Mouse (Mus musculus): Measurements from ENCODE around the gene Vapa. TPM values are rescaled to one million over a fixed set of nuclear protein-coding genes. Genes with fewer than 3 reads are reported as not detected.

The Vapa gene
- polyA plus RNA-seq (2011; ENCODE audit: insufficient read depth, insufficient read length, low replicate concordance, missing spikeins) = 30.7 and 60.4 TPM in 2 replicates

GRCm38 (mm10) chr17:65613463-65614412, at the start of gene Vapa:
TSS of gene Vapa (minus strand) at chr17:65613555.
- peak within 1 kb of the TSS; percentile 80 for H3K4me3 ChIP-seq (replicated peaks; ENCODE audit: control insufficient read depth, low read depth, low read length)
- WGBS = under 1% methylated on average over 85 of the region's 85 CpGs
- H3K4me1 ChIP-seq (ENCODE audit: control insufficient read depth, insufficient read depth, low read length) = peaks cover 5% of the 10 kb centered on the region
- TF ChIP-seq CTCF (IDR thresholded peaks at IDR 0.05; ENCODE audit: control insufficient read depth, insufficient read depth, low read length) (no peak), POLR2A (IDR thresholded peaks at IDR 0.05; ENCODE audit: borderline replicate concordance, control insufficient read depth, low read depth, low read length) (peak; percentile 78; the same call in 1 of the 2 replicates)
- peak within 1 kb of the TSS; percentile 97 for H3K27ac ChIP-seq (ENCODE audit: control insufficient read depth, insufficient read depth, low read depth, low read length, poor library complexity)

DNA sequence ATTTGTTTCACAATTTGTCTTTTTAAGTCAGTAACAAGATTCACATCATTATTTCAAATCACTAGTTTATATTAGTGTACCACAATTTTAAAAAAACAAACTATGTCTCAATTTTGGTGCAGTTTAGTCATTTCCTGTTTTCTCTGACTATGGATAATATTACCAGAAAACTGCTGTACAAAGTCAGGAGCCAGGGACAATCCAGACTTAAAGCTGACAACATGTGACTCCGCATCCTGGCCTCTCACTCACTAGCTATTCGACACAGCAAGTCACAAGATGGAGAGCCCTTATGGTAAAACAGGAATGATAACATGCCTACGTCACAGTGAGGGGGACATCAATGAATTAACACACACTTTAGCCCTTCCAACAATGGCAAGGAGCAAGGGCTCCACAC, 49.3 kb upstream of the Vapa start:
- no peak overlapping the region for H3K4me3 ChIP-seq (replicated peaks; ENCODE audit: control insufficient read depth, low read depth, low read length)
- TF ChIP-seq CTCF (IDR thresholded peaks at IDR 0.05; ENCODE audit: control insufficient read depth, insufficient read depth, low read length) = no peak
- TF ChIP-seq POLR2A (IDR thresholded peaks at IDR 0.05; ENCODE audit: borderline replicate concordance, control insufficient read depth, low read depth, low read length) = no peak
- peaks cover 2% of the 10 kb centered on the region for H3K4me1 ChIP-seq (ENCODE audit: control insufficient read depth, insufficient read depth, low read length)
- WGBS = 85% methylated on average over 3 of the region's 3 CpGs
- peak overlapping the region; percentile 59; the same call in 1 of the 2 replicates for H3K27ac ChIP-seq (ENCODE audit: control insufficient read depth, insufficient read depth, low read depth, low read length, poor library complexity)

GRCm38 (mm10) chr17:65658416-65658815, 45.1 kb upstream of the Vapa start:
- H3K4me1 ChIP-seq (ENCODE audit: control insufficient read depth, insufficient read depth, low read length) = peaks cover 4% of the 10 kb centered on the region
- WGBS = 13% methylated on average over 2 of the region's 2 CpGs
- H3K4me3 ChIP-seq (replicated peaks; ENCODE audit: control insufficient read depth, low read depth, low read length) = no peak overlapping the region
- H3K27ac ChIP-seq (ENCODE audit: control insufficient read depth, insufficient read depth, low read depth, low read length, poor library complexity) = no peak overlapping the region
- TF ChIP-seq POLR2A (IDR thresholded peaks at IDR 0.05; ENCODE audit: borderline replicate concordance, control insufficient read depth, low read depth, low read length) (no peak), CTCF (IDR thresholded peaks at IDR 0.05; ENCODE audit: control insufficient read depth, insufficient read depth, low read length) (no peak)

DNA sequence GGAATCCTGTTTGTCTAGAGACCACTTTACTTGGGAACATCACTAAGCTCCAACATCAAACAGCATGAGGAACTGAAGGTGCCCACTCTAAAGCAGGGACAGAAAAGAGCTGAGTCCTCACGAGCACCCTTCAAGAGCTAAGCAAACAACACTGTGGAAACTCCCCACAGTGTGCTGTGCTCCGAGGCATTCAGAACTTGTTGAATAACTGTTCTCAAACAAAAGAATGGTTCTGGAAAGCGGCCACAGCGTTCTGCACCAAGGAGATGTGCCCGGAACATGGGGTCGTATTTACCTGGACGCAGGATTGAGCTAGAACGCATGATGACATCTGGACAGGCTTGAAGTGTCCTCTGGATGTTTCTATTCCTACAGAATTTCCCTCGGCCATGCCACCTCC, 44.6 kb upstream of the Vapa start:
- 91% methylated on average over 9 of the region's 9 CpGs for WGBS

GRCm38 (mm10) chr17:65656731-65657130, 43.4 kb upstream of the Vapa start:
- Histone ChIP-seq H3K27ac (ENCODE audit: control insufficient read depth, insufficient read depth, low read depth, low read length, poor library complexity) (peak overlapping the region; percentile 34; the same call in 1 of the 2 replicates), H3K4me3 (replicated peaks; ENCODE audit: control insufficient read depth, low read depth, low read length) (no peak overlapping the region), H3K4me1 (ENCODE audit: control insufficient read depth, insufficient read depth, low read length) (peaks cover 1% of the 10 kb centered on the region; the same call in 1 of the 2 replicates)
- TF ChIP-seq POLR2A (IDR thresholded peaks at IDR 0.05; ENCODE audit: borderline replicate concordance, control insufficient read depth, low read depth, low read length) (no peak), CTCF (IDR thresholded peaks at IDR 0.05; ENCODE audit: control insufficient read depth, insufficient read depth, low read length) (no peak)
- WGBS = 70% methylated on average over 6 of the region's 6 CpGs

More for the DNA sequence above, 44.6 kb upstream of the Vapa start:
- Histone ChIP-seq H3K4me1 (ENCODE audit: control insufficient read depth, insufficient read depth, low read length) (peaks cover 4% of the 10 kb centered on the region), H3K27ac (ENCODE audit: control insufficient read depth, insufficient read depth, low read depth, low read length, poor library complexity) (no peak overlapping the region), H3K4me3 (replicated peaks; ENCODE audit: control insufficient read depth, low read depth, low read length) (no peak overlapping the region)
- no peak for TF ChIP-seq CTCF (IDR thresholded peaks at IDR 0.05; ENCODE audit: control insufficient read depth, insufficient read depth, low read length)
- TF ChIP-seq POLR2A (IDR thresholded peaks at IDR 0.05; ENCODE audit: borderline replicate concordance, control insufficient read depth, low read depth, low read length) = no peak

GRCm38 (mm10) chr17:65656076-65656475, 42.7 kb upstream of the Vapa start:
- no peak overlapping the region for H3K4me3 ChIP-seq (replicated peaks; ENCODE audit: control insufficient read depth, low read depth, low read length)
- H3K4me1 ChIP-seq (ENCODE audit: control insufficient read depth, insufficient read depth, low read length) = peaks cover 1% of the 10 kb centered on the region; the same call in 1 of the 2 replicates
- TF ChIP-seq CTCF (IDR thresholded peaks at IDR 0.05; ENCODE audit: control insufficient read depth, insufficient read depth, low read length) (no peak), POLR2A (IDR thresholded peaks at IDR 0.05; ENCODE audit: borderline replicate concordance, control insufficient read depth, low read depth, low read length) (no peak)
- H3K27ac ChIP-seq (ENCODE audit: control insufficient read depth, insufficient read depth, low read depth, low read length, poor library complexity) = no peak overlapping the region
- WGBS = 68% methylated on average over 8 of the region's 8 CpGs

DNA sequence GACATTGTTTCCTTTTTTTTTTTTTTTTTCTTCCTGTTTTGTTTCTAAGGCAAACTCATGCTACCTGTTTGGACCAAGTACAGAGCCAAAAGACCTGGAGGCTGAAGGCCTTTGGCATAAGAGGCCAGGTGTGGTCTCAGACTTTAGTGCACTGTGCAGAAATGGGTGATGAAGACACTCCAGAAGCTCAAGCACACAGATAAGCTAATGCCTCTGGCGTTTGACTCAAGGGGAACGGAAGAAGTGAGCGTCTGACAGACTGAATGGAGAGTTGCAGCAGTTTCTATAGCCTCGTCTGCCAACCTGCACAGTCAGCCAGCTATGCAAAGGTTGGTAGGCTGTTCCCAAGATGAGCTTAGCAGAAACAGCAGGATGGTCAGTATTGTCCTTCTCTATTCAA, 42.3 kb upstream of the Vapa start:
- Histone ChIP-seq H3K4me1 (ENCODE audit: control insufficient read depth, insufficient read depth, low read length) (peaks cover 1% of the 10 kb centered on the region; the same call in 1 of the 2 replicates), H3K27ac (ENCODE audit: control insufficient read depth, insufficient read depth, low read depth, low read length, poor library complexity) (no peak overlapping the region), H3K4me3 (replicated peaks; ENCODE audit: control insufficient read depth, low read depth, low read length) (no peak overlapping the region)
- TF ChIP-seq POLR2A (IDR thresholded peaks at IDR 0.05; ENCODE audit: borderline replicate concordance, control insufficient read depth, low read depth, low read length) = no peak
- TF ChIP-seq CTCF (IDR thresholded peaks at IDR 0.05; ENCODE audit: control insufficient read depth, insufficient read depth, low read length) = no peak
- 67% methylated on average over 4 of the region's 4 CpGs for WGBS

DNA sequence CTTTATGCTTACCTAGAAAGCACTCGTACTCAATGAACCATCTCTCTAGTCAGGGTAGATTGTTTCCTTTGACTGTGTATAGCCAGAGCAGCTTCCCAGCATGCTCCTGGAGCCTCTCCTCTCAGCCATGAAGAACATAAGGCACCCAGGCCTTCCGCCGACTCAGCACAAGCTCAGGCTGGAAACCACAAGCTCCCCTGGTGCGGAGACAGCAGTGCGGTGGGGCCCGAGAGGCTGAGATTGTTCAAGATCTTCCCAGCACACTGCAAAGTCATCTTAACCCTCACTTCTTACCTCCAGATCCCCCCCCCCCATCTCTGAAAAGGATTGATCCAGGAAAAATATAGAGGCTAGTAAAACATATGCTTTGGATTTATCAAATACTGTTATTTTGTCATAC, 37.2 kb upstream of the Vapa start:
- H3K4me3 ChIP-seq (replicated peaks; ENCODE audit: control insufficient read depth, low read depth, low read length) = no peak overlapping the region
- H3K27ac ChIP-seq (ENCODE audit: control insufficient read depth, insufficient read depth, low read depth, low read length, poor library complexity) = no peak overlapping the region
- TF ChIP-seq POLR2A (IDR thresholded peaks at IDR 0.05; ENCODE audit: borderline replicate concordance, control insufficient read depth, low read depth, low read length) (no peak), CTCF (IDR thresholded peaks at IDR 0.05; ENCODE audit: control insufficient read depth, insufficient read depth, low read length) (no peak)
- no peaks in the 10 kb centered on the region; the same call in 1 of the 2 replicates for H3K4me1 ChIP-seq (ENCODE audit: control insufficient read depth, insufficient read depth, low read length)
- WGBS = 55% methylated on average over 6 of the region's 6 CpGs

All from bone marrow, adult 2 months (tissue).